Mouse (Mus musculus) forebrain, embryonic 10.5 days (tissue): ENCODE measurements around the gene Crip2. TPM values are rescaled to one million over a fixed set of nuclear protein-coding genes. Genes with fewer than 3 reads are reported as not detected.

Experiments
- DNase-seq: peaks from one replicate; pipeline ENCODE4 v3.0.0-alpha.2; 2017; ENCODE audit warnings: low spot score; ENCODE audit errors: extremely low spot score
- H3K27ac ChIP-seq: fragments of 300-500 bp; sonication (generic); 2 replicates; pipeline ENCODE4 v1.5.1; 2016; ENCODE audit warnings: mild to moderate bottlenecking
- H3K27me3 ChIP-seq: fragments of 300-500 bp; sonication (generic); 2 replicates; pipeline ENCODE4 v1.6.1; 2016; ENCODE audit warnings: mild to moderate bottlenecking; ENCODE audit not compliant: poor library complexity, severe bottlenecking
- H3K36me3 ChIP-seq: fragments of 300-500 bp; sonication (generic); replicated peaks from 2 replicates; pipeline ENCODE4 v1.6.1; 2016; ENCODE audit warnings: mild to moderate bottlenecking, moderate library complexity
- H3K4me1 ChIP-seq: fragments of 300-500 bp; sonication (generic); 2 replicates; pipeline ENCODE4 v1.6.1; 2016
- H3K4me3 ChIP-seq: fragments of 300-500 bp; sonication (generic); 2 replicates; pipeline ENCODE4 v1.5.1; 2016; ENCODE audit warnings: mild to moderate bottlenecking, moderate library complexity
- H3K9me3 ChIP-seq: fragments of 300-500 bp; sonication (generic); 2 replicates; pipeline ENCODE4 v1.6.1; 2016; ENCODE audit warnings: mild to moderate bottlenecking, moderate library complexity
- WGBS: fragments of 180-500 bp; shearing (Covaris S2); methylation state at CpG from one replicate; pipeline ENCODE4 v1.1.7; 2016; 5-methylcytosine and 5-hydroxymethylcytosine counted together
- polyA plus RNA-seq: library from polyadenylated mRNA; unstranded; fragments of >200 nt; fragmentation: Nextera tagmentation; extraction: Ambion mirVana; gene quantifications from 2 replicates; pipeline ENCODE4 v1.2.1, GENCODE M21; 2016

Gene Crip2
- polyA plus RNA-seq, 1 experiment from 2014 or later, result 182 TPM

GRCm38 (mm10) chr12:113108528-113109283, 31.3 kb upstream of the Crip2 start:
- no peak overlapping the region for H3K4me3 ChIP-seq
- no peak overlapping the region for H3K27ac ChIP-seq
- peaks cover 6% of the 10 kb centered on the region for H3K9me3 ChIP-seq
- peaks cover 76% of the 10 kb centered on the region for H3K36me3 ChIP-seq
- no peak for DNase-seq
- 0 out of 2 replicates have a peak, but pooled peaks cover 5% of the 10 kb centered on the region for H3K4me1 ChIP-seq
- 92% methylated on average over 17 of the region's 17 CpGs for whole genome bisulfite sequencing
- no peaks in the 10 kb centered on the region for H3K27me3 ChIP-seq

- Histone ChIP-seq H3K4me1 (no peaks in the 10 kb centered on the region), H3K27me3 (no peaks in the 10 kb centered on the region), H3K27ac (no peak overlapping the region), H3K4me3 (no peak overlapping the region), H3K36me3 (peaks cover 76% of the 10 kb centered on the region), H3K9me3 (peaks cover 6% of the 10 kb centered on the region)
- no peak for DNase-seq
- whole genome bisulfite sequencing, result 91% methylated on average over 10 of the region's 10 CpGs
Measured at GRCm38 (mm10) chr12:113109801-113110200, 30.2 kb upstream of the Crip2 start.

- H3K4me3 ChIP-seq, result no peak overlapping the region
- WGBS, result 93% methylated on average over 4 of the region's 4 CpGs
- DNase-seq, result no peak
- H3K27ac ChIP-seq, result no peak overlapping the region
- peaks cover 84% of the 10 kb centered on the region for H3K36me3 ChIP-seq
- no peaks in the 10 kb centered on the region for H3K9me3 ChIP-seq
- H3K4me1 ChIP-seq, result no peaks in the 10 kb centered on the region
- no peaks in the 10 kb centered on the region for H3K27me3 ChIP-seq
Measured at GRCm38 (mm10) chr12:113114141-113114540, 25.9 kb upstream of the Crip2 start.

- no peak overlapping the region for H3K27ac ChIP-seq
- no peak for DNase-seq
- no peaks in the 10 kb centered on the region for H3K9me3 ChIP-seq
- no peaks in the 10 kb centered on the region for H3K4me1 ChIP-seq
- H3K36me3 ChIP-seq, result peaks cover 88% of the 10 kb centered on the region
- no peaks in the 10 kb centered on the region for H3K27me3 ChIP-seq
- H3K4me3 ChIP-seq, result no peak overlapping the region
- 89% methylated on average over 16 of the region's 16 CpGs for WGBS
Measured at GRCm38 (mm10) chr12:113114856-113115538, 25.0 kb upstream of the Crip2 start.

- WGBS, result 86% methylated on average over 20 of the region's 20 CpGs
Measured at GRCm38 (mm10) chr12:113119516-113120410, 20.3 kb upstream of the Crip2 start.

GRCm38 (mm10) chr12:113124726-113125125, 15.3 kb upstream of the Crip2 start:
- no peaks in the 10 kb centered on the region for H3K4me1 ChIP-seq
- peaks cover 100% of the 10 kb centered on the region for H3K36me3 ChIP-seq
- H3K4me3 ChIP-seq, result no peak overlapping the region
- no peaks in the 10 kb centered on the region for H3K9me3 ChIP-seq
- no peaks in the 10 kb centered on the region for H3K27me3 ChIP-seq
- DNase-seq, result no peak
- 91% methylated on average over 6 of the region's 6 CpGs for WGBS
- no peak overlapping the region for H3K27ac ChIP-seq

More at GRCm38 (mm10) chr12:113119516-113120410, 20.3 kb upstream of the Crip2 start:
- Histone ChIP-seq H3K27ac (no peak overlapping the region), H3K27me3 (no peaks in the 10 kb centered on the region), H3K4me1 (no peaks in the 10 kb centered on the region), H3K36me3 (peaks cover 98% of the 10 kb centered on the region), H3K9me3 (no peaks in the 10 kb centered on the region), H3K4me3 (no peak overlapping the region)
- peak; percentile 75 for DNase-seq

- Histone ChIP-seq H3K36me3 (peaks cover 100% of the 10 kb centered on the region), H3K9me3 (no peaks in the 10 kb centered on the region), H3K27ac (no peak overlapping the region), H3K4me1 (no peaks in the 10 kb centered on the region), H3K4me3 (no peak overlapping the region), H3K27me3 (no peaks in the 10 kb centered on the region)
- 93% methylated on average over 8 of the region's 8 CpGs for WGBS
- DNase-seq, result no peak
Measured at GRCm38 (mm10) chr12:113130732-113131131, 9.3 kb upstream of the Crip2 start.

GRCm38 (mm10) chr12:113131601-113132000, 8.4 kb upstream of the Crip2 start:
- H3K9me3 ChIP-seq, result no peaks in the 10 kb centered on the region
- 96% methylated on average over 14 of the region's 14 CpGs for WGBS
- H3K4me1 ChIP-seq, result no peaks in the 10 kb centered on the region
- H3K36me3 ChIP-seq, result peaks cover 100% of the 10 kb centered on the region
- no peaks in the 10 kb centered on the region for H3K27me3 ChIP-seq
- no peak overlapping the region for H3K4me3 ChIP-seq
- H3K27ac ChIP-seq, result no peak overlapping the region
- DNase-seq, result no peak

- H3K36me3 ChIP-seq, result peaks cover 100% of the 10 kb centered on the region
- H3K4me3 ChIP-seq, result no peak overlapping the region
- no peaks in the 10 kb centered on the region for H3K27me3 ChIP-seq
- no peak for DNase-seq
- 96% methylated on average over 2 of the region's 2 CpGs for WGBS
- H3K27ac ChIP-seq, result no peak overlapping the region
- peaks cover 3% of the 10 kb centered on the region; the same call in 1 of the 2 replicates for H3K4me1 ChIP-seq
- H3K9me3 ChIP-seq, result no peaks in the 10 kb centered on the region
Measured at GRCm38 (mm10) chr12:113132567-113132966, 7.5 kb upstream of the Crip2 start.

GRCm38 (mm10) chr12:113133260-113133659, 6.8 kb upstream of the Crip2 start:
- Histone ChIP-seq H3K36me3 (peaks cover 100% of the 10 kb centered on the region), H3K4me3 (no peak overlapping the region), H3K27ac (no peak overlapping the region), H3K4me1 (peaks cover 9% of the 10 kb centered on the region), H3K27me3 (no peaks in the 10 kb centered on the region), H3K9me3 (no peaks in the 10 kb centered on the region)
- no peak for DNase-seq
- 96% methylated on average over 9 of the region's 9 CpGs for WGBS

- H3K4me3 ChIP-seq, result no peak overlapping the region
- 86% methylated on average over 5 of the region's 5 CpGs for WGBS
- H3K9me3 ChIP-seq, result no peaks in the 10 kb centered on the region
- H3K36me3 ChIP-seq, result peaks cover 100% of the 10 kb centered on the region
- H3K4me1 ChIP-seq, result peaks cover 16% of the 10 kb centered on the region
- DNase-seq, result no peak
- no peak overlapping the region for H3K27ac ChIP-seq
- H3K27me3 ChIP-seq, result no peaks in the 10 kb centered on the region
Measured at GRCm38 (mm10) chr12:113133861-113134403, 6.1 kb upstream of the Crip2 start.

GRCm38 (mm10) chr12:113134502-113134901, 5.5 kb upstream of the Crip2 start:
- peaks cover 97% of the 10 kb centered on the region for H3K36me3 ChIP-seq
- no peak overlapping the region for H3K4me3 ChIP-seq
- no peak overlapping the region for H3K27ac ChIP-seq
- H3K27me3 ChIP-seq, result no peaks in the 10 kb centered on the region
- peaks cover 21% of the 10 kb centered on the region for H3K4me1 ChIP-seq
- WGBS, result 91% methylated on average over 4 of the region's 4 CpGs
- DNase-seq, result no peak
- no peaks in the 10 kb centered on the region for H3K9me3 ChIP-seq
